Mouse (Mus musculus): ENCODE measurements around the gene Pde10a. TPM values are rescaled to one million over a fixed set of nuclear protein-coding genes. Genes with fewer than 3 reads are reported as not detected.

Pde10a gene
- total and polyA plus RNA-seq, 3 experiments: 1.4 to 2.2 (median 1.9) TPM

GRCm38 (mm10) chr17:8597790-8598189, 72.6 kb downstream of the Pde10a start:
- no peaks in the 10 kb centered on the region for H3K4me1 ChIP-seq (ENCODE audit: control insufficient read depth, insufficient read depth, low read length)
- peak; percentile 39 to 54 for DNase-seq
- no peaks in the 10 kb centered on the region for H3K79me2 ChIP-seq (replicated peaks; ENCODE audit: control insufficient read depth, insufficient read depth, low read length)
- 7% methylated on average over 7 of the region's 7 CpGs for WGBS
- no peaks in the 10 kb centered on the region for H3K27me3 ChIP-seq (ENCODE audit: control insufficient read depth, insufficient read depth, low read length)
- TF ChIP-seq CTCF (IDR thresholded peaks at IDR 0.05): peak; percentile 99
- TF ChIP-seq POLR2A (IDR thresholded peaks at IDR 0.05; ENCODE audit: insufficient read depth, low read depth, low read length): no peak
- H3K9ac ChIP-seq (ENCODE audit: low read depth, low read length): no peak overlapping the region
- no peak overlapping the region for H3K4me3 ChIP-seq
- H3K36me3 ChIP-seq (ENCODE audit: control insufficient read depth, insufficient read depth, low read length): no peaks in the 10 kb centered on the region
- no peak overlapping the region for H3K27ac ChIP-seq
- intact Hi-C loops (cut with DNase I): loop anchor here (1.0 kb wide), 1 partner anchor 129 kb away; no protein-coding TSS in a partner anchor

DNA sequence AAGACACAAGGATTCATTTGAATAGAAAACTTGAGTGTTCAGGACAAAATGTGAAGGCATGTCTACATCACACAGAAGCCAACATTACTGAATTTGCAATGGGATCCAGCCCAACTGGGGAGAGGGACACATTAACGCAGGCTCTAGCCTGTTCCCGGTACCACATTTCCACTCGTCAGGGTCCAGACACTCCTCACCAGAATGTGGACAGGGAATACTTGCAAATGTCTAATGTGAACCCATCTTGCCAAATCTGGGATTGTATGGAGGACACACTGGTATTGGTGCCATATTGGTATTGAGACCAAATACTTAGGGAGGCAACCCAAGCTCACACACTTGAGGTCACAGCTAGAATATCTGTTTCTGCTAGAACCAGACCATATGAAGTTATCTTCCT, 77.8 kb downstream of the Pde10a start:
- H3K27ac ChIP-seq: no peak overlapping the region
- TF ChIP-seq CTCF (IDR thresholded peaks at IDR 0.05): no peak
- TF ChIP-seq EP300 (IDR thresholded peaks at IDR 0.05; ENCODE audit: insufficient read depth, low read depth, low read length): no peak
- TF ChIP-seq POLR2A (IDR thresholded peaks at IDR 0.05; ENCODE audit: insufficient read depth, low read depth, low read length): no peak
- no peaks in the 10 kb centered on the region for H3K79me2 ChIP-seq (replicated peaks; ENCODE audit: control insufficient read depth, insufficient read depth, low read length)
- H3K9ac ChIP-seq (ENCODE audit: low read depth, low read length): no peak overlapping the region
- 92% methylated on average over 3 of the region's 3 CpGs for WGBS
- no peak overlapping the region for H3K4me3 ChIP-seq
- intact Hi-C loops (cut with DNase I): no loop called here
- H3K27me3 ChIP-seq (ENCODE audit: control insufficient read depth, insufficient read depth, low read length): no peaks in the 10 kb centered on the region
- no peak for DNase-seq
- H3K36me3 ChIP-seq (ENCODE audit: control insufficient read depth, insufficient read depth, low read length): no peaks in the 10 kb centered on the region
- no peaks in the 10 kb centered on the region for H3K4me1 ChIP-seq (ENCODE audit: control insufficient read depth, insufficient read depth, low read length)

DNA sequence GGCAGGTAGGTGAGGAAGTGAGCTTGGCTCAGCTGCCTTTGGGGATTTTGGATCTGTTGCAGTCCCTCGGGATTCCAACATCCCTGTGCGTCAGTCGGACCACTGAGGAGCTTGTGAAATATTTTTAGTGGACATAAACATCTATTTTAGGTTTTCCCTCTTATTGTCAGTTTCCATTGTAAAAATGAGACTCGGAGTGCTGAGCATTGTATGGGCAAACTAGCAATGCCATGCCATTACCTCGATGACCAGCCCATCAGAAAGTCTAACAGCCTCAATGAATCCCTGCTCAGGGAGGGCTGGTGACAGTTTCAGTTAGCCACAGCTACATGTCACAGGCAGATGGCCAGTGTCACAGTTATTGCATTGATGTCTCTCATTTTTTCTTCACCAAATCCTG, 80.7 kb downstream of the Pde10a start:
- intact Hi-C loops (cut with DNase I): no loop called here
- Histone ChIP-seq H3K79me2 (replicated peaks; ENCODE audit: control insufficient read depth, insufficient read depth, low read length) (no peaks in the 10 kb centered on the region), H3K4me3 (no peak overlapping the region), H3K27ac (no peak overlapping the region), H3K4me1 (ENCODE audit: control insufficient read depth, insufficient read depth, low read length) (no peaks in the 10 kb centered on the region), H3K27me3 (ENCODE audit: control insufficient read depth, insufficient read depth, low read length) (no peaks in the 10 kb centered on the region), H3K9ac (ENCODE audit: low read depth, low read length) (no peak overlapping the region), H3K36me3 (ENCODE audit: control insufficient read depth, insufficient read depth, low read length) (no peaks in the 10 kb centered on the region)
- no peak for DNase-seq
- 60% methylated on average over 5 of the region's 5 CpGs for WGBS
- no peak for TF ChIP-seq POLR2A (IDR thresholded peaks at IDR 0.05; ENCODE audit: insufficient read depth, low read depth, low read length)
- TF ChIP-seq CTCF (IDR thresholded peaks at IDR 0.05): no peak
- TF ChIP-seq EP300 (IDR thresholded peaks at IDR 0.05; ENCODE audit: insufficient read depth, low read depth, low read length): no peak

DNA sequence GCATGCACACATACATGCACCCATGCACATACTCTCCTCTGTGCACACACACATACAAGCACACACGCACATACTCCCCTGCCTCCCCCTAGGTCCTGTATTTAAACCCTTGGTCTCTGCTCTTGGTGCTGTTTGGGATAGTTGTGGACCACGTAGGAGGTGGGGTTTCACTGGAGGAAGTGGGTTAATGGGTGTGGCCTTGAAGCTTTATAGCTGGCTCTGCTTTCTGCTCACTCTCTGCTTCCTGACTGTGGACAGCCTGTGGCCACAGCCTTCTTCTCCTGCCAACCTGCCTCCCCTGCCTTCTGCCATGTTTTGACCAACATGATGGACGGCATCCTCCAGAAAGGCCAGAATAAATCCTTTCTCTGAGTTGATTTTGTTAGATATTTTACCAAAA, 81.5 kb downstream of the Pde10a start:
- Histone ChIP-seq H3K36me3 (ENCODE audit: control insufficient read depth, insufficient read depth, low read length) (no peaks in the 10 kb centered on the region), H3K4me3 (no peak overlapping the region), H3K4me1 (ENCODE audit: control insufficient read depth, insufficient read depth, low read length) (no peaks in the 10 kb centered on the region), H3K79me2 (replicated peaks; ENCODE audit: control insufficient read depth, insufficient read depth, low read length) (no peaks in the 10 kb centered on the region), H3K27me3 (ENCODE audit: control insufficient read depth, insufficient read depth, low read length) (no peaks in the 10 kb centered on the region), H3K9ac (ENCODE audit: low read depth, low read length) (no peak overlapping the region), H3K27ac (no peak overlapping the region)
- intact Hi-C loops (cut with DNase I): no loop called here
- no peak for DNase-seq
- WGBS: 61% methylated on average over 3 of the region's 3 CpGs
- TF ChIP-seq POLR2A (IDR thresholded peaks at IDR 0.05; ENCODE audit: insufficient read depth, low read depth, low read length) (no peak), CTCF (IDR thresholded peaks at IDR 0.05) (no peak), EP300 (IDR thresholded peaks at IDR 0.05; ENCODE audit: insufficient read depth, low read depth, low read length) (no peak)

DNA sequence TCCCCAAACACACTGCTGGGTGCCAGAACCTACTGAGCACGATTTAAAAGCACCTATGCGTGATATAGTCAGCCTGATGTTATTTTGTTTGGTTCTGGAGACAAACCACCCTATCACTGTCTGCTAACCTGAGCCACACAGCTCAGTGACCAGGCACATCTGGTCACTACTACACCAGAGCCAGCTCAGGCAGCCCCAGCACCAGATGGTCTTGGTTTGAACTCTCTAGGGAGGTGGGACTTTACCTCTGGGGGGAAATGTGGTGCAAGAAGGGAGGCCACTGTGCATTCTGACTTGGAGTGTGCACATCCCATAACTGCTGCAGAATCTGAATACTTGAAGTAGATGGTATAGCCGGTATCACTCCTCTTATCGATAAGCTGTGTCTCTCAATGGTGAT, 86.7 kb downstream of the Pde10a start:
- Histone ChIP-seq H3K9ac (ENCODE audit: low read depth, low read length) (no peak overlapping the region), H3K27me3 (ENCODE audit: control insufficient read depth, insufficient read depth, low read length) (no peaks in the 10 kb centered on the region), H3K36me3 (ENCODE audit: control insufficient read depth, insufficient read depth, low read length) (no peaks in the 10 kb centered on the region), H3K4me1 (ENCODE audit: control insufficient read depth, insufficient read depth, low read length) (no peaks in the 10 kb centered on the region), H3K27ac (no peak overlapping the region), H3K4me3 (no peak overlapping the region), H3K79me2 (replicated peaks; ENCODE audit: control insufficient read depth, insufficient read depth, low read length) (no peaks in the 10 kb centered on the region)
- TF ChIP-seq EP300 (IDR thresholded peaks at IDR 0.05; ENCODE audit: insufficient read depth, low read depth, low read length) (no peak), POLR2A (IDR thresholded peaks at IDR 0.05; ENCODE audit: insufficient read depth, low read depth, low read length) (no peak), CTCF (IDR thresholded peaks at IDR 0.05) (no peak)
- DNase-seq: no peak
- 74% methylated on average over 4 of the region's 4 CpGs for WGBS
- intact Hi-C loops (cut with DNase I): loop anchor here (5.0 kb wide), 1 partner anchor 135 kb away; no protein-coding TSS in a partner anchor

DNA sequence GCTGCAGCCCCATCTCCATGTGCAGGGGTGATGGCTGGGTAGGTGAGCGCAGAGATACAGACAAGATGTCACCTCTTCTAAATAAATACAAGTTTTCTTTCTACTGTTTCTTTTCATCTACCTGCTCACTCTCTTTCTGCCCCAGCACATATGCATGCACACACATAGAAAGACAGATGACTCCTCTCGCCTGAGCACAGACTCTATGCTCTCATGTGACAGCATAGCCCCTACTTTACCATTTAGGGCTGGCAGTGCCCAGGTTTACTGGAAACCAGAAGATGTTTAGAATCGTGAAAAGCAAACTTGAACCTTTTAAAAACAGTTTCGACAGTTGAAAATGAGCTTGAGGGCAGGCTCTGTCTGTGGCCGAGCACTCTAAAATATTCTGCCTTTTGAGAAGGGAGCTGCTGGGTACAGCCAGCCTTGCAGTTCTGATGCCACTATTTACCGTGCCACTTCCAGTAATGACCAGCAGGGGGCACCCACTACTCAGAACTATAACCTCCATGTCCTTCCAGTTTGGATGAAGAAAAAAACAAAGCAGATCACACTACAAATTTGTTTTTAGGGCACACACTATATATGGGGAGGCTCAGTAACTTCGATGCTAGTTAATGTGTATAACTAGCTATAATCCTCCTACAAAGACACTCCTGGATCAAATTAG, 88.8 kb downstream of the Pde10a start:
- no peak overlapping the region for H3K4me3 ChIP-seq
- DNase-seq: peak; percentile 64 to 84
- WGBS: 34% methylated on average over 7 of the region's 7 CpGs
- no peaks in the 10 kb centered on the region for H3K36me3 ChIP-seq (ENCODE audit: control insufficient read depth, insufficient read depth, low read length)
- no peaks in the 10 kb centered on the region for H3K79me2 ChIP-seq (replicated peaks; ENCODE audit: control insufficient read depth, insufficient read depth, low read length)
- intact Hi-C loops (cut with DNase I): loop anchor here (1.0 to 5.0 kb wide), 3 partner anchors 133 to 322 kb away; no protein-coding TSS in a partner anchor
- TF ChIP-seq POLR2A (IDR thresholded peaks at IDR 0.05; ENCODE audit: insufficient read depth, low read depth, low read length) (no peak), CTCF (IDR thresholded peaks at IDR 0.05) (peak; percentile 99), EP300 (IDR thresholded peaks at IDR 0.05; ENCODE audit: insufficient read depth, low read depth, low read length) (no peak)
- H3K4me1 ChIP-seq (ENCODE audit: control insufficient read depth, insufficient read depth, low read length): no peaks in the 10 kb centered on the region
- no peak overlapping the region for H3K9ac ChIP-seq (ENCODE audit: low read depth, low read length)
- no peaks in the 10 kb centered on the region for H3K27me3 ChIP-seq (ENCODE audit: control insufficient read depth, insufficient read depth, low read length)
- H3K27ac ChIP-seq: no peak overlapping the region
